Mouse (Mus musculus): Measurements from ENCODE around the gene Bmx.

DNA sequence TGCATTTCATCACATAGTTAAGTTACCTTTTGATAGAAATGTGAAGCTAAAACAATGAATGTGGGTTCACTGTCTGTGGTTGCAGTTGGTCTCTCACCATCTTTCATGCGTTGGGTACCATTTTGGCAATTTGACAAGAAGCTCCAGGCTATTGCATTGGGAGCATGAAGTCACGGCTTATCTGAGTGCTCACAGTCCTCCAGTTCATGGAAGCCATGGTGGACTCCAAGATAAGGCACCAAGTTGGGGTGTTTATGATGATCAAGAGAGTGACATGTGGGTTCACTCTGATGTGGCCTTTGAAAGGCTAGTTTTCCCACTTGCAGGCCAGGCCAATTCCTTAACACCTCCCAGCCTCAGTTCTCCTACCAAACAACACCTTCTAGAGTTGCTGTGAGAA lies 60.3 kb downstream of the Bmx start:
- TF ChIP-seq CTCF (IDR thresholded peaks at IDR 0.05; ENCODE audit: low read depth), result no peak
- TF ChIP-seq EP300 (IDR thresholded peaks at IDR 0.05; ENCODE audit: low read depth), result peak; percentile 74
